Mouse (Mus musculus) gastrocnemius, adult 8-10 months (tissue): ENCODE data around the gene Arpc5l. TPM values are rescaled to one million over a fixed set of nuclear protein-coding genes. Genes with fewer than 3 reads are reported as not detected.

Experiments used
- total RNA-seq, 4 experiments: library from RNA; stranded (reverse); gene quantifications; 2 replicates each; pipeline ENCODE4 v1.2.4; 2022

The Arpc5l gene
- total RNA-seq, 4 experiments from 2014 or later: 120 to 151 (median 137) TPM

Other genes starting within 250 kb of the Arpc5l start
- gene Nr6a1, start 77.7 kb upstream of the Arpc5l start, total RNA-seq: 1 to 10 TPM; 4.5 to 7.1 (median 5.3) TPM
- gene Olfml2a, start 73.4 kb upstream of the Arpc5l start, total RNA-seq: 1 to 10 TPM; 3.1 to 4.6 (median 3.3) TPM
- gene Wdr38, start 7.9 kb upstream of the Arpc5l start, total RNA-seq: under 1 TPM in 1 of 4 experiments, not detected in 3; 0.21 TPM
- 100 to 1,000 TPM; 298 to 385 (median 322) TPM for gene Rpl35, start 276 bp downstream of the Arpc5l start, total RNA-seq
- gene Golga1, start 60.2 kb downstream of the Arpc5l start, total RNA-seq: 10 to 100 TPM in 2 of 4 experiments, 1 to 10 TPM in 2; 8.9 to 10.5 (median 9.9) TPM
- gene Scai, start 185.4 kb downstream of the Arpc5l start, total RNA-seq: 1 to 10 TPM; 2.3 to 3.4 (median 2.6) TPM
- 10 to 100 TPM; 56.6 to 65.1 (median 60.5) TPM for gene Ppp6c, start 221.1 kb downstream of the Arpc5l start, total RNA-seq